Mouse (Mus musculus): ENCODE data around the gene Gm20683.

Gm20683 gene

DNA sequence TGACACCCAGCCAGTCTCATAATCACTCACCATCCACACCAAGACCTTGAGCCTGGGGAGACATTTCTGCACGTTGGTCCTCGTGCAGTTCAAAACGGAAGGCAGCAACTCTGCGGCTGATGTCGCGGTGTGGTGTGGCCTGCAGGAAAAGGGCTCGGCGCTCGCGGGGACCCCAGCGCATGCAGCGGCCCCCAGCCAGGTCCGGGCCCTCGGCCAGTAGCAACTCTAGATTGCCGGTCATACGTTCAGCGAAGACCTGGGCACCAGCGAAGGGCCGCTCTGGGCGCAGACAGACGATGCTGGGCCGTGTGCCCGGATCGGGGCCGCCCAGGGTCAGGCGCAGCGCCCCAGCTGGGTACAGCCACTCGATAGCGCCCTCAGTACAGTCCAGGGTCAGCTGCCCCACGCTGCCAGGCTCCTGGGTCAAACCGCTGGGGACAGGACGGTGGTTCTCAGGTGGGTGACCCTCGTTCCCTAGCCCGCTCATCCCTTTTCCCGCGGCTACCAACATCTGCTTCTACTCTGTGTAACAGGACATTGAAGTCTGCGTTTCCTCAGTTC is 45.3 kb downstream of the Gm20683 start:
- DNase-seq (ENCODE audit: low spot score in 2 of 2) = peak in 1 of 2 experiments; percentile 74

DNA sequence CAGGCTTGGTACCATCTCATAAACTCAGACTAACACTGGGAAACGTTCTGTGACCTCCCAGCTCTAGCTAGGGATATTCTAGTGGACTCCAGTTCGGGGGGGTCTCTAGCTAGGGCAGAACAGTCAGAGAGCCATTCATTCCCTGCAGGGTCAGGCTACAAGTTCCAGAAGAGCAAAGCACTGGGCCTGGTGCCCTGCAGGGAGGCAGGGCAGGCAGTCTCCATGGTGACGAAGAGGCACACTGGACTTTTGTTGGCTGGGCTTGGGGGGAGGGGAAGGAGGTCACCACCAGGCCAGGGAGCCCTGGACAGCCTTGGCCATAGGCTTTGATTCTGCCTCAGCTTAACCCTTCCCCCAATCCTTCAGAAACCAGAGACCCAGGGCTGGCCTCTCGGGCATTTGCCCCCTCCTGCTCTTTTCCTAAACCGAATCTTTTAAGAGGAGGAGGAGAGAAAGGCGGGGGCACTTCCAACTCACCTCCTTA is 45.9 kb downstream of the Gm20683 start, which contains the start of gene AC134908.4:
AC134908.4 (minus strand) TSS at position 51 of the 484 bp plus-strand sequence.
- DNase-seq (ENCODE audit: low spot score in 2 of 2) = no peak

DNA sequence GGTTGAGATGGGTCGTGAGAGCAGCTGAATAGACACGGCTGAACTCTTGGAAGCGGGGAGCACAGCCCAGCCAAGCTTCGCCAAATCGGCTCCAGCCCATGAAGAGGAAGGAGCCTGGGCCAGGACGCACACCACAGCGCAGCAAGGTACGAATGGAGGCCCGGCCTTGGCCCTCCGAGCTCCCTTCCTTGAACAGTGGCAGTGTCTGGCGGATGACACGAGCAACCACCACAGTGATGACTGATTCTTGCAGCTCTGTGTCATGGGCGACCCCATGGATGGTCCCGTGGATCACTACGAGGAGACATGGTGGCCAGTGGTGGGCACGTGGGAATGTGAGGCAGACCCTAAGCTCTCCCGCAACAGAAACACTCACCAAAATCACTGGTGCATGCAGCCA is 46.6 kb downstream of the Gm20683 start:
- no peak for DNase-seq (ENCODE audit: low spot score in 2 of 2)

DNA sequence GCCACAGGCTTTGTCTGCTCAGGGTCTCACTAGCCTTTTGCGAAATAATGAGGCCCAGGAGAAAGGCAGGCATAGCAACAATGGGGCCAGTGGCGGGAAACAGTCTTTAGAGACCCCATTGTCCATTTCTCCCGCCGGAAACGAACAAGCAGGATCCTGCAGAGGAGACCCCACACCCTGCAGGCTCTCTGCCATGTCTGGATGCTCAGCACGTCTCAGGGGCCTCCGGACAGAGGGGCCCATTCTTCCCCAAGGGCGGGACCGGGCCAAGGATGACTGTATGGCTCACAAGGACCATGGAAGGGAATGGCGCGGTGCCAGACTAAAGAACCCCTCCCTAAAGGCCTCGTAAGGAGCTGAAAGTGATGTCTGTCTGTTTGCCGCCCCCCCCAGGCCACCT is 47.4 kb downstream of the Gm20683 start:
- no peak for DNase-seq (ENCODE audit: low spot score in 2 of 2)

DNA sequence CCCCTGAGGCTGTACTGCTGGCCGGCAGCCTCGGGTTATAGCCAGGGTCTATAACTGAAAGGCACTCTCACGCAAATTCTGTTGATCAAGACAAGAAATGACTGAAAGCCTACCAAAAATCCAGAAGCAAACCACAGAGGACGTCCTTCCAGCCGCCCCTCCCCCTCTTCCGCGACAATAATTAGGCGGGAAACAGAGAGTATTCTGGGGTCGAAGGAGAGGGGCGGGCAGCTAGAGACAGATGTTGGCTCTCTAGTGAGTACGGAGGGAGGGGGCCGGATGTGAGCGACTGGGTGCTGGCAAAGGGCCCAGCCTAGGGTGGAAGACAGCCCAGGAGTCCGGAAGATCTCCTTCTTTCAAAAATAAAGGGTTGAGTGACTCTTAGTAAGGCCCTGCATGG is 48.9 kb downstream of the Gm20683 start, which contains the start of gene Fam173a:
Fam173a (minus strand) TSS at position 287 of the 400 bp plus-strand sequence.
- DNase-seq (ENCODE audit: low spot score in 2 of 2) = peak; percentile 75 to 86

DNA sequence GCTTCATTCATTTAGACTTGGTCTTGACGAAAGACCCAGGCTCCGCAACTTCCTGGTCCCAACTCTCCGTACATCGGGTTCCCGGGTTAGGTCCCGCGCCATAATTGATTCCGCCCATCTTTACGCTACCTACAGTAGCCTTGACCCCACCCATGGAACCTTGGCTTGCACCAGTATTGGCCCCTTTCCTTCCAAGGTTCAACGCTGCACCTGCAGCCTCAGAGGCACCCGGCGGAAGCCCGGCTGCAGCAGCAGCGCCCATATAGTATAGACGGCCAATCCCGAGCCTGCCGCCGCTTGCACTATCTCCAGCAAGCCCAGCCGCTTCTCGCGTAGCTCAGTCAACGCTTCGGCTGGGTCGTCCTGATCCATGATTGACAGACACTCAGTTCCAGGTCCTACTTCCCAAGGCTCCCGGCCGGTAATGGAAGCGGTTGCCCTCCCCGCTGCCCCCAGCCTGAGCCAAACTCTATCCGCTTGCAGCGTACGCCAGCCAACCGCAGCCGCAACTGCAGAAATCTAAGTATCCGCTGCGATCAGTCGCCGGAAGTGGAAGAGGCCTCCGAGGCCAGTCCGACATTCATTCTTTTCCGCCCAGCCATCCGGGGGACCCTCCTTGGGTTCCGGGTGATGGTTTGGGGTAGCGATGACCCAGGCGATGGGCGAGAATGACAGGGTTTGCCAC is 49.6 kb downstream of the Gm20683 start:
- peak; percentile 89 to 95 for DNase-seq (ENCODE audit: low spot score in 2 of 2)

DNA sequence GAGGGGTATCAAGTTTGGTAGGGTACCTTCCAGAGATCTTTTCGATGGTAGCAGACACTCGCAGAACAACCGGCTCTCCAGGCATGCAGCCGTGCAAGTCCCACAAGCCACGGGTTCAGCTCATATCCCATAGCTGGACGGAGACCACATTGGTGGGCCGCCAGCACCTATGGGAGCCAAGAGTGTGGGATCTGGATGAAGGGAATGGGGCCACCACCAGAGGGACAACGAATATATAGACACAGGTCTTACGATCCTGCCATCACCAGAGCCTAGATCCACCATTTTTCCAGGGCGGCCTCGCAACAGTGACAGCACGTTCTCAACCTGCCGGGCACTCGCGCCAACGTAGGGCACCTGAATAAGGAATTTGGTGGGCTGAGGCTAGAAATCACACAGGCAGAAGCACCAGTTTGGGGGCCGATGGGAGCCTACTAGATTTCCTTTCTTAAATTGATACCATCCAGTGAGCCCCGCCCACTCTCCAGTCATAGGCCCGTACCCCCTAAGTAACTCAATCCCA is 50.2 kb downstream of the Gm20683 start:
- DNase-seq (ENCODE audit: low spot score in 2 of 2) = no peak

DNA sequence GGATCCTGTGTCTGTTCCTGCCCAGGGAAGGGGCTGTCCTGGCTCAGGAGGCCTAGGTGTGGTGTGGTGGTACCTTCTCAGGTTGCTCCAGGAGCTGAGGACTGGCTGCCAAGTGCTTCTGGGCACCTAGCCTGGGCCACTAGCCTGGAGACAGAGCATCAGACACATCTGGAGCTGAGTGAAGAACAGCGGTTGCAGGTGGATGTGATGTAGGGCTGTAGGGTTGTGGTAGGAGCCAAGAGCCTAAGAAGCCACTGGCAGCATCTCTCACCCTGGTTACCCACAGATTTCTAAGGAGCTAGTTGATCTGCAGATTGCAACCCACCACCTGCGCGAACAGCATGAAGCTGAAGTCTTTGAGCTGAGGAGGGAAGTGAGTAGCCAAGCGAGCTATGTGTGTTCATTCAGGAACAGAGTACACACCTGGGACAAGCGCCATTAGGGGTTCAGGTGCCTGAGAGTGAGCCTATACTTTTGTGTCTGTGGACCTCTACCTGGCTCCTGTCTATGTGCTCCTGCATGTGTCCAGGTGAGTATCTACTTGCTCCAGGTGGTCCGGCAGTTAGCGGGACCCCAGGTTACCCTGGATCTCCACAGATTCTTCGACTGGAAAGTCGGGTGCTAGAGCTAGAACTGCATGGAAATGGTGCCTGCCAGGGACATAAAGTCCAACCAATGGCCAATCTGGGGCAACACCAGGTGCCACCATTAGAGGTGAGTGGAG is 54.6 kb downstream of the Gm20683 start:
- DNase-seq (ENCODE audit: low spot score in 2 of 2) = no peak

DNA sequence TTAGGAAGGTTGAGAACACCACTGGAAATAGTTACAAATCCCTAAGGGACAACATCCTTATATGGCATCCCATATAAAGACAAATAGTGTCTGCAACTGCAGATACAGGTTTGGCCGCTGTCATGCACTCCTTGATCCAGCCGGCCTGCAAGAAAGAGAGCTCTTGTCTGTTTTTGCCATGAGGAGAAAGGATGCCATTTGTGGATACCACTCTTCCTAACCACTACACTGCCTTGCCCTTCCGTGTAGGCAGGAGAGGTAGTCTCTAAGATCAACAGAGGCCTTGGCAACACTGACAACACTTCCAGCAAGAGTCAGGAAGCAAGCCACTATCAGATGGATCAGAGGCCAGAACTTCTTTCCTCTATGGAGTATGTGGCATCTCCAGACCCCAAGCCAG is 55.3 kb downstream of the Gm20683 start, which contains the start of gene Ccdc78:
Ccdc78 (plus strand) TSS at position 301 of the 400 bp plus-strand sequence.
- DNase-seq (ENCODE audit: low spot score in 2 of 2) = no peak

DNA sequence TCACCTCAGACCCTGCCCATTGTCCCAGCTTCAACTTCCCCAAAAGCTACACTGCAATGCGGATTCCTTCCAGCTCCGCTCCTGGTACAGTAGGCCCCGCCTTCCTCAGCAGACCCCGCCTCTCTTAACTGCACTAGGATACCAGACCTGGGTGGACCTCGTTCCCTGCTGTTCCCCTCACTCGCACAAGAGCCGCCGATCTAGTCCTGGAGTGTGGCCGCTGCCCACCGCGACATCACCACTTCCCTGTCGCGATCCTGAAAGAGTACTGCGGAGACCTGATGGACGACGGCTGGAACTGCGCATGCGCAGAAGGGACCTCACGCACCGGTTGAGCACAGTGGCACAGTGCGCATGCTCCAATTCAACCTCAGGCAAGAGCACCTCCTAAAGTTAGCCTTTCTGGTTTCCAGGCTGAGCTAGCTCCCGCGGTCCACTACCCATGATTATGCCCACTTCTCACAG is 56.2 kb downstream of the Gm20683 start, which contains the start of gene Haghl:
Haghl (minus strand) TSS at position 393 of the 465 bp plus-strand sequence.
- DNase-seq (ENCODE audit: low spot score in 2 of 2) = peak; percentile 92 to 98

Data from spleen, postnatal 4 days (tissue).